Mouse (Mus musculus) natural killer cell, adult 2 months (primary cell): Measurements from ENCODE around the gene 4930562C15Rik.

Source experiments
- DNase-seq, 2 experiments: peaks; one replicate each; pipeline ENCODE4 v3.0.0; 2022; ENCODE audit warnings: low spot score in 2 of 2

Gene 4930562C15Rik

GRCm38 (mm10) chr16:4892171-4892570, 57.0 kb downstream of the 4930562C15Rik start:
- DNase-seq, result no peak

GRCm38 (mm10) chr16:4894201-4894908, 59.1 kb downstream of the 4930562C15Rik start:
- DNase-seq, result no peak

GRCm38 (mm10) chr16:4896249-4897027, 61.2 kb downstream of the 4930562C15Rik start:
- DNase-seq, result no peak

GRCm38 (mm10) chr16:4897146-4897730, 62.0 kb downstream of the 4930562C15Rik start:
- no peak for DNase-seq

- peak in 1 of 2 experiments; percentile 55 for DNase-seq
Measured at GRCm38 (mm10) chr16:4898881-4899280, 63.7 kb downstream of the 4930562C15Rik start.

GRCm38 (mm10) chr16:4899711-4900110, 64.5 kb downstream of the 4930562C15Rik start:
- no peak for DNase-seq

GRCm38 (mm10) chr16:4901167-4901566, 66.0 kb downstream of the 4930562C15Rik start:
- no peak for DNase-seq

GRCm38 (mm10) chr16:4902390-4902789, 67.2 kb downstream of the 4930562C15Rik start:
- DNase-seq, result no peak

- no peak for DNase-seq
Measured at GRCm38 (mm10) chr16:4903491-4904102, 68.4 kb downstream of the 4930562C15Rik start.

- DNase-seq, result no peak
Measured at GRCm38 (mm10) chr16:4904878-4905277, 69.7 kb downstream of the 4930562C15Rik start.

GRCm38 (mm10) chr16:4905591-4905990, 70.4 kb downstream of the 4930562C15Rik start:
- DNase-seq, result no peak

- DNase-seq, result no peak
Measured at GRCm38 (mm10) chr16:4906559-4906958, 71.3 kb downstream of the 4930562C15Rik start.

- DNase-seq, result no peak
Measured at GRCm38 (mm10) chr16:4907386-4907785, 72.2 kb downstream of the 4930562C15Rik start.

- peak in 1 of 2 experiments; percentile 60 for DNase-seq
Measured at GRCm38 (mm10) chr16:4907972-4908371, 72.8 kb downstream of the 4930562C15Rik start.

- peak in 1 of 2 experiments; percentile 26 for DNase-seq
Measured at GRCm38 (mm10) chr16:4909745-4910144, 74.5 kb downstream of the 4930562C15Rik start.

- no peak for DNase-seq
Measured at GRCm38 (mm10) chr16:4910758-4911157, 75.5 kb downstream of the 4930562C15Rik start.

- DNase-seq, result peak; percentile 26 to 55
Measured at GRCm38 (mm10) chr16:4912074-4912648, 76.9 kb downstream of the 4930562C15Rik start.

- peak; percentile 10 to 44 for DNase-seq
Measured at GRCm38 (mm10) chr16:4912907-4913782, 77.9 kb downstream of the 4930562C15Rik start.

GRCm38 (mm10) chr16:4913783-4914735, 78.8 kb downstream of the 4930562C15Rik start:
- DNase-seq, result peak; percentile 72 to 84

- DNase-seq, result no peak
Measured at GRCm38 (mm10) chr16:4915931-4916330, 80.7 kb downstream of the 4930562C15Rik start.
